Mouse (Mus musculus): ENCODE measurements around the gene Parp8. TPM values are rescaled to one million over a fixed set of nuclear protein-coding genes. Genes with fewer than 3 reads are reported as not detected.

The Parp8 gene
- total RNA-seq (2021) (10 to 100 TPM; 10.3 to 14.1 TPM), polyA plus RNA-seq (2012; rRNA removed) (2.9 and 3.5 TPM in 2 replicates)
- long read RNA-seq, partial matches to known transcripts, result 2 of 10 reads
- long read RNA-seq, other reads (novel, unspliced or antisense), result 4 of 10 reads

DNA sequence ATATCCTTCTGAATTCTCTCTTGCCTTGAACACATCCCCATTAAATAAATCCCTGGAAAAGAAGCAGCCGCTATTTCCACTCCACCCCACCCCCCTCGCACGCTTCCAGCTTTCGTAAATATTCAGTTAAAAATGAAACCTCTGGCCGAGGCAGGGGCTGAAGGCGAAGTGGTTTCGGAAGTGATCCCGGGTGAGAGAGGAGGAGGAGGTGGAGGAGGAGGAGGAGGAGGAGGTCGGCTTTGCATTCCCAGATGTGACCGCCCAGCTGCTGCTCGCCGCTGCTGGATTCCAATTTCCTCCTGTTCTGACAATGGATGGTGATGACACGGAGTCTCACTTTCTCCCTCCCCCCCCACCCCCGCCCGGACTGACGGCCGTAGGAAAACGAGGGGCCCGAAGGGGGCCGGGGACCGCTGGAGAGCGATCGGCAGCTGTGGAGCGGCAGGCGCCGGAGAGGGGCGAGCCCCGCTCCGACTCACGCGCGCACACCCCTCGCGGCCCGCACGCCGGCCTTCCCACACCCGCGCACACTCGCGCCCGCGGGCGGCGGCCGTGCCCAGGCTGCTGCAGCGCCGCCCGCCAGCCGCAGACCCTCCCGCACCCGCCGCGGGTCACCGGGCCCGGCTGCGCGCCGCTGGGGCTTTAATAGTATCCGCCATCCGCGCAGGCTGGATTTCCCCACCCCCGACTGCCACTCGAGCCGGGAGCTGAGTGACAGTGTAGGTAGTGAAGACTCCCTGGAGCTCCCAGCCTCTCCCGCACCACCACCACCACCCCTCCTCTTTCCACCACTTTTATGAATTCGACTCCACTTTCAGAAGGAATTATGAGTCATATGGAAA is at the start of gene Parp8:
Gene Parp8 (minus strand): TSS at position 312 of the 842 bp plus-strand sequence.
- DNase-seq, result peak; percentile 81

DNA sequence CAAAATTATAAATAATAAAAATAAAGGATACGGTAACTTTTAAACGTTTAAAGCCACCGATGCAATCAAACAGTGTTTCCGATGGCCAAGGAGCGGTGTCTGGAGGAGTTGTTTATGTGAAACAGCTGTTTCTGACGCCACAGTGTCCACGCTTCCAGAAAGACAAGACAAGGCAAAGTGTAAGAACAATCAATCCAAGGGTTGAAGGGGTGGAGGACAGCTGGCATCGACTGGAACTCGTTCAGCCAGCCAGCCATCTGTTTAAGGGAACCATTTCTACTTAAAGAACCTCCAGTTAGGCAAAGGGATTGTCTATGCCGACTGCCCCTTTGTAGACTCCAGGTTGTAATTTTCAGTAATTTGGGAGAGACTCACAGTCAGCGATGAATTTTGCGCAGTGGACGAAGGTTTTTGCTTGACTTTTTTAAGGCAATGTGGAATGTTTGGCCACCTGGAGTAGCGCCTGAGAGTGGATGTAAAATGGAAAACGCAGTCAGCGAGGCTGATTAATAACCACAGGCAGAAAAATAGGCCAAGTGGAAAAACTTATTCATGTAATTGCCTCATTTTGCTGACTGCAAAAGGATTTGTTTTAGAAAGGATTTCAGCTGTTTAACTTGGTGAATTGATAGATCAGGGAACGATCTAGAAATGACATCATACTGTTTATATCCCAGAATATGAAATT is 37.4 kb upstream of the Parp8 start:
- no peak for DNase-seq

DNA sequence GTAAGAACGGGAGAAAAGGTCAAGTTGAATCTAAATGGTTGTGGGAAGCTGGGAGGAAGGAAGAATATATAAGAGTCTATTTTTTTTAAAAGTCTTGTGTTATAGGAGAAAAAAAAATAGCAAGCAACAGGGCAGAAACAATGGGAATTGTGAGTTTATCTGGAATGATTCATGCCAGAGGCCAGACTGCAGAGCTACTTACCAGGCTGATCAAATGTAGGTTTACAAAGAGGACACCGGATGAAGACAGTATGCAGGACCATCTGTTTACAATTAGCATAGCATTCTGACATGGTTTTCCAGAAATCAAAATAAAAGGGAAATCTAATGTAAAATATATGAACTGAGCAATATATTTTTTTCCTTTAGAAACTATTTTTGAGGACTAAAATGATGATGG is 31.1 kb upstream of the Parp8 start:
- no peak for DNase-seq

DNA sequence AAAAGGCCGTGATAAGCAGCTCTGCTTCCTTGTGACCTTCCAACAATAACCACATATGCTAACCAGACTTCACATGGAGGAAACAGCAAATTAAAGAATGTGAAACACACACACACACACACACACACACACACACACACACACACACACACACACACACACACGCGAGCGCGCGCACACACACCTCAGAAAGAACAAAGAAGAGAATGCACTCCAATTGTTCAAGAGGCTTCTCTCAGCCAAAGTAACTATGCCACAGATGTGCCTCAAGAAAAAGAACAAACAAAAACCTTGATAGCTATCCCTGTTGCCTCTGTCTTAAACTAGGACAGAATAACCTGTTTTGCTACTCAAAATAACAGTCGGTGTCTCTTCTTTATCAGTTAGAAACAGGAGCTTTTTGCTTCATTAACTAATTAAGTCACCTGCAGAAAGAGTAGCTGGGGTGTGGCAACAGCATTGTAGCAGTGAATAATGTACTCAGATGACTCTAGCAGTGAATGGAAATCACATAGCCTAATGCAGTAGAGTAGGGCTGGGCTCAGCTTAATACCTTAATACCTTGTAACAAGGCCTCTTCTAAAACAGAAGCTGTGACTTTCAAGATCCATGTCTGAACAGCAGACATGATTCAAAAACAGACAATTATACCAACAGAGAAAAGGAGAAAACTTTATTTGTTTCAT is 29.6 kb upstream of the Parp8 start:
- DNase-seq, result no peak

GRCm38 (mm10) chr13:117052748-117053147 is 27.4 kb upstream of the Parp8 start:
- no peak for DNase-seq

GRCm38 (mm10) chr13:117048541-117048971 is 23.2 kb upstream of the Parp8 start:
- no peak for DNase-seq

- no peak for DNase-seq
Measured at GRCm38 (mm10) chr13:117043567-117043966, 18.2 kb upstream of the Parp8 start.

GRCm38 (mm10) chr13:117041021-117041420 is 15.7 kb upstream of the Parp8 start:
- DNase-seq, result no peak

GRCm38 (mm10) chr13:117036277-117036676 is 10.9 kb upstream of the Parp8 start:
- DNase-seq, result no peak

DNA sequence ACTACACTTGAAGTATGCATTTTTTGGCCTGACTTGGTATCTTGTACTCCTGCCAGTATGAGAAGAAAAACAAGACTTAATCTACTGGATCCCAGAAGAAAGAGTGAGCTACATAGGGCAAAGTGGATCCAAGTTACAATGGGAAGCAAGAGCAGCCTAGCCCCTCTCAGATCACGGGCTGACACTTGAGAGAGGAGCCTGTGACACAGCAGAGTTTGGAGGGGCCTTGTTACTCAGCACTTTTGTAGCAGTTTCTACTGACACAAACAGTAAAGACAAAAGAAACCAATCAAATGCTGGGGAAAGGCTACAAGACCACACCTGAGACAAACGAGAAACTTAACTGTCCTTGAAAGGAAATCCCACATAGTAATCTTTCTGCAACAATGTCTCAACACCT is 9.8 kb upstream of the Parp8 start:
- DNase-seq, result no peak

GRCm38 (mm10) chr13:117034676-117035075 is 9.3 kb upstream of the Parp8 start:
- DNase-seq, result no peak

GRCm38 (mm10) chr13:117033676-117034308 is 8.5 kb upstream of the Parp8 start:
- no peak for DNase-seq

- no peak for DNase-seq
Measured at GRCm38 (mm10) chr13:117032402-117032801, 7.1 kb upstream of the Parp8 start.

DNA sequence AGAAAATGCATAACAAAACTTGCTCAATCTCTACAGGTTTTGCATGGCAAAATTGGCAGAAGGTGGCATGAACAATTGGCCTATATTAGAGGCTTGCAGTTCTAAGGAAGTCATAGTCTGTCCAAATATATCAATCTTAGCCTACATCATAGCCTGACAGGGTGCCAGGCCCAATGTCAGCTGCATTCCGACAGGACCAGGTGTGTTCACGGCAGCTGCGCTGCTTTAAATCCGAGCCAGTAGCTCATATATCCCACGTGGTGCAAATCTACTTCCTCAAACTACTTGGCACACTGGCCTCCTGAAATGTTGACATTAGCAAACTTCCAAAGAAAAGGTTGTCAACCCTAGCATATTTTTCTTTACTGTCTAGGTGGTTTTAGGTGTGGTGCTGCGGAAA is 6.2 kb upstream of the Parp8 start:
- no peak for DNase-seq

GRCm38 (mm10) chr13:117028221-117028620 is 2.9 kb upstream of the Parp8 start:
- DNase-seq, result no peak

GRCm38 (mm10) chr13:117027336-117027735 is 2.0 kb upstream of the Parp8 start:
- DNase-seq, result no peak

DNA sequence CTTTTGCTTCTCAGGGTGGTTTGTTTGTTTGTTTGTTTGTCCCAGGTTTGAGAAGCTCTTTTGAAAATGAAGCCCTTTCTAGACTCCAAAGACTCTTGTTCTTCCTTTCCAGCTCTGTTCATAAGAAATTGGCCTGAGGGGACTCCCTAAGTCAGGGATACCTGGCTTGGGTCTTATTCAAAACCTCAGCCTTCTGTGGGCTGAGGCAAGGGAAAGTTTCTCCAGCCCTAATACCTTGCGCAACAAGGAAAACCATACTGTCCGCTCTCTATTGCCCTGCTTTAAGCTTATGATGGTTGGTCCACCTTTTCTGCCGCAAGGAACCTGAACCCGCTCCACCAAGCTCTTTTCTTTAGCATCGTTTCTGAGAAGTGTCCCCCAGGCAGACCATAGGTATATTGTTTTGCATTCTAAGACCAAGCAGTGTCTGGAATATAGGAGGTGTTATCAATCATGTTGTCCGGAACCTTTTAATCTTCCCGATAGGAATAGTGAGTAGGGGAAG is 991 bp upstream of the Parp8 start:
- DNase-seq, result no peak

DNA sequence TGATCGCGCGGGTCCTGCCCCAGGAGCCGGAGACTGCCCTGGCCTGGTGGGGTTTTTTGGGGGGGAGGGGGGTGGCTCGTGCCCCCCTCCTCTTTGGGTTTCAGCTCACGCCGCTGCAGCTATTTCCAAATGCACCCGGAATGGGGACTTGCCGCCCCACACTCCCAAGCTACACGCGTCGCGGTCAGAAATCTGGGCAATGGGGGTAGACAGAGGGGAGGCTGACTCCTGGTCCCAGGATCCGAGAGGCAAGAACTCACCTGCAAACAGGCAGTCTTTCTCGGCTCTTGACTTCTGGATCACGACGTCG is 466 bp downstream of the Parp8 start:
- DNase-seq, result no peak

DNA sequence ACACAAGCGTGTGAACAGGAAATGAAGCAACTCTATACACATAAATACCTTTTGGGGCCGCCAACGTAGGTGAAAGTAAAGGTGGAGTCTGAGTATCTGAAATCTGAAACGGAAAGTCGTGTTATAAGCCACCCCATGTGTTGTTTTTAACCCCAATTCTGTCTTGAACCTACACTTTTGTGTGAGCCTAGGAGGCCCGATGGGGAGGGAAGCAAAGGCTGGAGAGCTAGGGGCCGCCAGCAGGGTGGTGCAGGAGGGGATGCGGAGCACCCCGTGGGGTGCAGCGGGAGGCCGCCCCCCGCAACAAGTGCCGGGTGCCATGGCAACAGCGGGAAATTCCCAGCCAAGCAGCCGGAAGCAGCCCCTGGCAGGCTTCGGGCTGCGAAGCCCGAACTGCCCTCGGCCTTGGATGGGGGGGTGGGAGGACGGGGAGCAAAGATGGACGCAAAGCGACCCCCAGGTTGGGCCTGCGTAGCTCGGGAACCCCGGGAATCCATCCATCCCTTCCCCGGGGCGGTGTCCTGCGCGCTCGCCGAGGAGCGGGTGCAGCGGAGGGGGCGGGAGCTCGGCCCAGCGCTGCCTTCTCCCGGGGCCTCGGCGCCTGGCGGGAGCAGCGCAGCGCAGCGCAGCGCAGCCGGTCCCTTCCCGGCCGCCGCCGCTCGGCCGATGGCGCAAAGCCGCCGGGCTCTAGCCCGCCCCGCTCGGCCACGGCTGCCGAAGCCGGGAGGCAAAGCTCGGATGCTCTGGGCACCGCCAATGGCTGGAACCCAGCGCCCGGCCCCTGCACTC is 1.0 kb downstream of the Parp8 start:
- peak; percentile 82 for DNase-seq

- DNase-seq, result no peak
Measured at GRCm38 (mm10) chr13:117023346-117024050, 1.8 kb downstream of the Parp8 start.

GRCm38 (mm10) chr13:117020631-117021030 is 4.7 kb downstream of the Parp8 start:
- no peak for DNase-seq

Data from adrenal gland, adult 2 months (tissue).